Mouse (Mus musculus) heart, embryonic 14.5 days (tissue): ENCODE measurements around the gene Cd27. TPM values are rescaled to one million over a fixed set of nuclear protein-coding genes. Genes with fewer than 3 reads are reported as not detected.

Experiments
- ATAC-seq: fragments of 200-750 bp; cut with Nextera tagmentation; 2 replicates; pipeline ENCODE4 v1.8.0; 2017; ENCODE audit warnings: low read depth, moderate TSS enrichment; ENCODE audit not compliant: insufficient number of reproducible peaks, insufficient read depth, low FRiP score
- H3K27ac ChIP-seq, 2 experiments: fragments of 200-500 bp in 1 of 2; fragments of 300-500 bp in 1 of 2; sonication (generic) in 1 of 2; replicated peaks in 1 of 2; 2 replicates each; pipeline ENCODE4 v1.5.1; 2012 to 2014; ENCODE audit warnings: low read depth in 2 of 2, low read length in 2 of 2, control low read depth in 1 of 2, mild to moderate bottlenecking in 1 of 2, mixed read lengths in 1 of 2; ENCODE audit not compliant: control insufficient read depth in 1 of 2, insufficient read depth in 1 of 2
- H3K27me3 ChIP-seq: fragments of 300-500 bp; sonication (generic); 2 replicates; pipeline ENCODE4 v1.6.1; 2014; ENCODE audit warnings: mild to moderate bottlenecking, low read length, control low read depth; ENCODE audit not compliant: control insufficient read depth, insufficient read depth
- H3K36me3 ChIP-seq: fragments of 300-500 bp; sonication (generic); 2 replicates; pipeline ENCODE4 v1.6.1; 2014; ENCODE audit warnings: mild to moderate bottlenecking, control low read depth, low read length, mixed read lengths; ENCODE audit not compliant: control insufficient read depth, insufficient read depth
- H3K4me1 ChIP-seq, 2 experiments: fragments of 200-500 bp in 1 of 2; fragments of 300-500 bp in 1 of 2; sonication (generic) in 1 of 2; 2 replicates each; pipeline ENCODE4 v1.6.1; 2012 to 2014; ENCODE audit warnings: low read length in 2 of 2, control low read depth in 1 of 2, mixed read lengths in 1 of 2; ENCODE audit not compliant: control insufficient read depth in 2 of 2, insufficient read depth in 2 of 2
- H3K4me2 ChIP-seq: fragments of 300-500 bp; sonication (generic); 2 replicates; pipeline ENCODE4 v1.6.1; 2014; ENCODE audit warnings: mild to moderate bottlenecking, low read length
- H3K4me3 ChIP-seq, 2 experiments: fragments of 200-500 bp in 1 of 2; fragments of 300-500 bp in 1 of 2; sonication (generic) in 1 of 2; 2 replicates each; pipeline ENCODE4 v1.5.1; 2012 to 2014; ENCODE audit warnings: low read length in 2 of 2, mild to moderate bottlenecking in 2 of 2, control low read depth in 1 of 2, low read depth in 1 of 2, moderate library complexity in 1 of 2; ENCODE audit not compliant: control insufficient read depth in 1 of 2, insufficient read depth in 1 of 2
- H3K9ac ChIP-seq: fragments of 300-500 bp; sonication (generic); 2 replicates; pipeline ENCODE4 v1.6.1; 2014; ENCODE audit warnings: mild to moderate bottlenecking, low read length
- H3K9me3 ChIP-seq: fragments of 300-500 bp; sonication (generic); 2 replicates; pipeline ENCODE4 v1.6.1; 2016; ENCODE audit warnings: low read length, control low read depth; ENCODE audit not compliant: control insufficient read depth
- WGBS: fragments of 180-500 bp; shearing (Covaris S2); extraction: QIAGEN DNeasy Blood & Tissue Kit; methylation state at CpG from one replicate; pipeline ENCODE4 v1.1.7; 2014; 5-methylcytosine and 5-hydroxymethylcytosine counted together
- microRNA-seq: library from miRNA; unstranded; fragments of <30 nt; microRNA quantifications from one replicate; pipeline ENCODE4, GENCODE M21; 2016
- polyA plus RNA-seq: library from polyadenylated mRNA; unstranded; fragments of >200 nt; fragmentation: Nextera tagmentation; extraction: Ambion mirVana; gene quantifications from 2 replicates; pipeline ENCODE4 v1.2.1, GENCODE M21; 2014

The Cd27 gene
- polyA plus RNA-seq, 1 experiment from 2014 or later = 2.5 TPM

- peaks cover 2 to 21% of the 10 kb centered on the region in 2 experiments; a peak in 2 of 4 replicates for H3K4me1 ChIP-seq
- peak overlapping the region; percentile 55 to 80 for H3K4me3 ChIP-seq
- peak overlapping the region; percentile 90 for H3K4me2 ChIP-seq
- ATAC-seq = peak; percentile 92; the same call in 1 of the 2 replicates
- peaks cover 55% of the 10 kb centered on the region for H3K36me3 ChIP-seq
- H3K9ac ChIP-seq = peak overlapping the region; percentile 92
- H3K9me3 ChIP-seq = no peaks in the 10 kb centered on the region
- H3K27me3 ChIP-seq = no peaks in the 10 kb centered on the region
- under 1% methylated on average over 34 of the region's 34 CpGs for WGBS
- peak overlapping the region; percentile 93 to 100 for H3K27ac ChIP-seq
These were observed 44.6 kb downstream of the Cd27 start for GRCm38 (mm10) chr6:125192016-125192714.

DNA sequence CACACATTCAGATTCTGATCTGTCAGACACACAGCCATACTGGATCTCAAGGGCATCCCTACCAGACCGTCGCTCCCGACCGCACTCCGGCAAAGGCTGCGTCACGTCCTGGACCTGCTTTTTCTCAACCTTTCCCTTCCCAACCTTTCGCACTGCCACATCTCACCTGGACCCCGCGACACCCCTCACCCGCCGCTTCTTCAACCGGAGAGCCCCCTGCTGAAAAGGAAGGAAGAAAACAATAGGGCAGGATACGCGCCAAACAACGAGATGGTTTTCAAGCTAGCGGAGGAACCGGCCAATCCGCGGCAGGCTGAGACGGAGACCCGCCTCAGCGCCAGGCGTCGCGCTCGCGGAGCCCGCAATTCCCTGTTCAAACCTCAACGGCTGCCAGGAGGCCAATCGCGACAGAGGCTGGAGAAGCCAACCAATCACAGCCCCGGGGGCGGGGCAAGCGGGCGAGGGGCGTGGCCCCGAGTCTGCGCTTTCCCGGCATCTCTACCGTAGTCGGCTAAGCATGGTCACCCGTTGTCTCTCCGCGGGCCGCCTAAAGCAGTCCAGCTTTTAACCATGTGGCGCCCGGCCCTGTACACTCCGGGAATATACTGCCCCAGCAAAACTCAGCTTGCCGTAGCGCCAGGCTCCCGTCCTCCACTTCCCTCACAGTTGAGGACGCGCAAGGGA lies 45.3 kb downstream of the Cd27 start, which contains the start of the genes Ncapd2 and Mrpl51:
Gene Ncapd2 (minus strand): TSS at position 370 of the 684 bp plus-strand sequence.
Gene Mrpl51 (plus strand): TSS at position 470 of the 684 bp plus-strand sequence.
- peaks cover 62% of the 10 kb centered on the region for H3K36me3 ChIP-seq
- peak within 1 kb of the TSS; percentile 92 for H3K9ac ChIP-seq
- ATAC-seq = peak; percentile 94
- no peaks in the 10 kb centered on the region for H3K9me3 ChIP-seq
- under 1% methylated on average over 54 of the region's 54 CpGs for WGBS
- H3K27me3 ChIP-seq = no peaks in the 10 kb centered on the region
- H3K4me3 ChIP-seq = peak within 1 kb of the TSS; percentile 75 to 80
- peak within 1 kb of the TSS; percentile 93 to 100 for H3K27ac ChIP-seq
- H3K4me2 ChIP-seq = peak within 1 kb of the TSS; percentile 90
- H3K4me1 ChIP-seq = peaks cover 2 to 21% of the 10 kb centered on the region in 2 experiments; a peak in 2 of 4 replicates

DNA sequence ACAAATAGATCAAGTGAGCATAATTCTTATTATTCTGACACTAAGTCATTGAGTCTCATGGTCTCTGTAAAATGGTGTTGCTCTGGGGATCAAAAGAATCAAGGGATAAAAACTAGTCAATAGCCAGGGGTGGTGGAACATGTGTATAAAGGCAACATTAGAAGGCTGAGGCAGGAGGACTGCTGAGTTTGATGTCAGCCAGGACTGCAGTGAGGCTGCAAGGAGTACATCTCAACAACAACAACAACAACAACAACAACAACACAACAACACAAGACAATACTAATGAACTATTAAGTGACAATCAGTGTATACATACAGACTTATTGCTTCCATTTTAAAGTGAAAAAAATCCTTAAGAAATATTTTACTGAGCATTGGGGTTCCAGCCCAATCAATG lies 46.0 kb downstream of the Cd27 start:
- Histone ChIP-seq H3K4me3 (peak overlapping the region; percentile 75 to 80), H3K4me2 (peak overlapping the region; percentile 90), H3K36me3 (peaks cover 69% of the 10 kb centered on the region), H3K9me3 (no peaks in the 10 kb centered on the region), H3K9ac (peak overlapping the region; percentile 92), H3K27ac (peak overlapping the region; percentile 86 to 100), H3K4me1 (peaks cover 2 to 21% of the 10 kb centered on the region in 2 experiments; a peak in 2 of 4 replicates), H3K27me3 (no peaks in the 10 kb centered on the region)
- ATAC-seq = no peak

DNA sequence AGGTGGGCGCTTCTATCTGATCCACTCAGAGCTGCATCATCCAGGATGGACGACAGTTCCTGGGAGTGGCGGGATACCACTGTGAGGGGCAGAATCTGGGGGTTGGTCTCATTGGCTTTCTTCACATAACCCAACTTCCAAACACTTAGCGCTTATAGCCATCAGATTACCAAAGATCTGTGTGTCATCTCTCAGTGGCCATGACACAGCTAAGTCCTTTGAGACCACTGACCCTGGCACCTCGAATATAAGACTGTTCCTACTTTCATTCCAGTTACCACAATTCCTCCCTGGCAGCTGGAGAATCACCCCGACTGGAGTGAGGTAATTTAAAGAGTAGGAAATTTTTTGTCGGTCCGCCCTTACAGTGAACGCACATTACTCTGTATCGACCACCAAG lies 50.6 kb downstream of the Cd27 start:
- Histone ChIP-seq H3K4me3 (no peak overlapping the region), H3K9ac (no peak overlapping the region), H3K4me2 (no peak overlapping the region), H3K36me3 (peaks cover 88% of the 10 kb centered on the region), H3K4me1 (peaks cover 2 to 12% of the 10 kb centered on the region in 2 experiments; a peak in 1 of 4 replicates), H3K27me3 (no peaks in the 10 kb centered on the region), H3K27ac (no peak overlapping the region), H3K9me3 (no peaks in the 10 kb centered on the region)
- WGBS = 90% methylated on average over 10 of the region's 10 CpGs
- ATAC-seq = no peak

Small RNAs within 50 kb of the gene (microRNA-seq; reads per million reads assigned to microRNA genes)
- gene Mir3098 (2.8 reads per million, percentile 3 among the genes with 10 or more reads in this experiment), gene Mir8113 (not detected)

Other genes with a start within 250 kb of the Cd27 start
- gene Pianp, start 240.3 kb downstream of the Cd27 start, polyA plus RNA-seq = 0.28 and 0.55 TPM in 2 replicates
- gene Zfp384, start 227.9 kb downstream of the Cd27 start, polyA plus RNA-seq = 6.6 and 7.2 TPM in 2 replicates
- 67.1 and 76.1 TPM in 2 replicates for gene Ing4, start 197.2 kb downstream of the Cd27 start, polyA plus RNA-seq
- 5.4 and 6.5 TPM in 2 replicates for gene Acrbp, start 187.3 kb downstream of the Cd27 start, polyA plus RNA-seq
- gene Lpar5, start 169.1 kb downstream of the Cd27 start, polyA plus RNA-seq = 0.36 TPM in 1 of 2 replicates, not detected in the other
- 58.6 and 67.4 TPM in 2 replicates for gene Chd4, start 141.0 kb downstream of the Cd27 start, polyA plus RNA-seq
- gene Nop2, start 105.1 kb downstream of the Cd27 start, polyA plus RNA-seq = 35.3 and 36.6 TPM in 2 replicates
- gene Iffo1, start 91.8 kb downstream of the Cd27 start, polyA plus RNA-seq = 8.7 and 9.7 TPM in 2 replicates
- 4,765 and 5,242 TPM in 2 replicates for gene Gapdh, start 70.5 kb downstream of the Cd27 start, polyA plus RNA-seq
- gene Ncapd2, start 45.3 kb downstream of the Cd27 start, polyA plus RNA-seq = 66.0 and 67.5 TPM in 2 replicates
- gene Mrpl51, start 45.2 kb downstream of the Cd27 start, polyA plus RNA-seq = 261 and 264 TPM in 2 replicates
- 2.6 and 2.7 TPM in 2 replicates for gene Vamp1, start 21.5 kb downstream of the Cd27 start, polyA plus RNA-seq
- 4.0 and 4.4 TPM in 2 replicates for gene Tapbpl, start 5.2 kb downstream of the Cd27 start, polyA plus RNA-seq
- not detected in 2 replicates for gene Tuba3a, start 49.0 kb upstream of the Cd27 start, polyA plus RNA-seq
- 38.5 and 41.5 TPM in 2 replicates for gene Ltbr, start 76.9 kb upstream of the Cd27 start, polyA plus RNA-seq
- gene Scnn1a, start 83.6 kb upstream of the Cd27 start, polyA plus RNA-seq = 0.65 and 1.00 TPM in 2 replicates
- 41.4 and 43.5 TPM in 2 replicates for gene Tnfrsf1a, start 112.4 kb upstream of the Cd27 start, polyA plus RNA-seq
- gene Plekhg6, start 143.8 kb upstream of the Cd27 start, polyA plus RNA-seq = 0.05 TPM in 1 of 2 replicates, not detected in the other